Mouse (Mus musculus): Measurements from ENCODE around the gene Snap91. TPM values are rescaled to one million over a fixed set of nuclear protein-coding genes. Genes with fewer than 3 reads are reported as not detected.
A peak's percentile ranks its signal among the peaks of the same experiment; 100 is the strongest.

Snap91 gene
- total RNA-seq, 2 experiments from 2014 or later = 475 to 527 TPM

- DNase-seq (ENCODE audit: low spot score in 2 of 2) = peak; percentile 69 to 80
Observed at GRCm38 (mm10) chr9:86745926-86746581, 134.4 kb downstream of the Snap91 start.

- DNase-seq (ENCODE audit: low spot score in 2 of 2) = no peak
Observed at GRCm38 (mm10) chr9:86744041-86744440, 136.4 kb downstream of the Snap91 start.

GRCm38 (mm10) chr9:86742959-86743911, 137.2 kb downstream of the Snap91 start, which contains the start of gene Prss35:
Gene Prss35 (plus strand): TSS chr9:86743649.
- DNase-seq (ENCODE audit: low spot score in 2 of 2) = peak; percentile 26 to 56

GRCm38 (mm10) chr9:86739971-86740370, 140.5 kb downstream of the Snap91 start:
- no peak for DNase-seq (ENCODE audit: low spot score in 2 of 2)

GRCm38 (mm10) chr9:86738801-86739200, 141.7 kb downstream of the Snap91 start:
- no peak for DNase-seq (ENCODE audit: low spot score in 2 of 2)

GRCm38 (mm10) chr9:86738067-86738466, 142.4 kb downstream of the Snap91 start:
- DNase-seq (ENCODE audit: low spot score in 2 of 2) = no peak

GRCm38 (mm10) chr9:86736991-86737390, 143.5 kb downstream of the Snap91 start:
- no peak for DNase-seq (ENCODE audit: low spot score in 2 of 2)

- no peak for DNase-seq (ENCODE audit: low spot score in 2 of 2)
Observed at GRCm38 (mm10) chr9:86734795-86735194, 145.7 kb downstream of the Snap91 start.

GRCm38 (mm10) chr9:86734357-86734756, 146.1 kb downstream of the Snap91 start:
- no peak for DNase-seq (ENCODE audit: low spot score in 2 of 2)

GRCm38 (mm10) chr9:86729811-86730210, 150.6 kb downstream of the Snap91 start:
- DNase-seq (ENCODE audit: low spot score in 2 of 2) = no peak

- DNase-seq (ENCODE audit: low spot score in 2 of 2) = no peak
Observed at GRCm38 (mm10) chr9:86729084-86729483, 151.4 kb downstream of the Snap91 start.

- DNase-seq (ENCODE audit: low spot score in 2 of 2) = no peak
Observed at GRCm38 (mm10) chr9:86728214-86728814, 152.1 kb downstream of the Snap91 start.

- DNase-seq (ENCODE audit: low spot score in 2 of 2) = no peak
Observed at GRCm38 (mm10) chr9:86726381-86726720, 154.1 kb downstream of the Snap91 start.

GRCm38 (mm10) chr9:86725604-86726380, 154.7 kb downstream of the Snap91 start:
- no peak for DNase-seq (ENCODE audit: low spot score in 2 of 2)

GRCm38 (mm10) chr9:86725066-86725465, 155.4 kb downstream of the Snap91 start:
- DNase-seq (ENCODE audit: low spot score in 2 of 2) = no peak

GRCm38 (mm10) chr9:86720794-86721193, 159.7 kb downstream of the Snap91 start:
- no peak for DNase-seq (ENCODE audit: low spot score in 2 of 2)

GRCm38 (mm10) chr9:86720227-86720626, 160.2 kb downstream of the Snap91 start:
- no peak for DNase-seq (ENCODE audit: low spot score in 2 of 2)

- DNase-seq (ENCODE audit: low spot score in 2 of 2) = no peak
Observed at GRCm38 (mm10) chr9:86717119-86717518, 163.3 kb downstream of the Snap91 start.

GRCm38 (mm10) chr9:86716540-86716939, 163.9 kb downstream of the Snap91 start:
- no peak for DNase-seq (ENCODE audit: low spot score in 2 of 2)

Measured in layer of hippocampus, postnatal 10 days (tissue).